Mouse (Mus musculus): ENCODE results near the gene Fabp3. TPM values are rescaled to one million over a fixed set of nuclear protein-coding genes. Genes with fewer than 3 reads are reported as not detected.

Fabp3 gene
- polyA plus RNA-seq, 1 experiment from 2014 or later: 1.5 TPM

DNA sequence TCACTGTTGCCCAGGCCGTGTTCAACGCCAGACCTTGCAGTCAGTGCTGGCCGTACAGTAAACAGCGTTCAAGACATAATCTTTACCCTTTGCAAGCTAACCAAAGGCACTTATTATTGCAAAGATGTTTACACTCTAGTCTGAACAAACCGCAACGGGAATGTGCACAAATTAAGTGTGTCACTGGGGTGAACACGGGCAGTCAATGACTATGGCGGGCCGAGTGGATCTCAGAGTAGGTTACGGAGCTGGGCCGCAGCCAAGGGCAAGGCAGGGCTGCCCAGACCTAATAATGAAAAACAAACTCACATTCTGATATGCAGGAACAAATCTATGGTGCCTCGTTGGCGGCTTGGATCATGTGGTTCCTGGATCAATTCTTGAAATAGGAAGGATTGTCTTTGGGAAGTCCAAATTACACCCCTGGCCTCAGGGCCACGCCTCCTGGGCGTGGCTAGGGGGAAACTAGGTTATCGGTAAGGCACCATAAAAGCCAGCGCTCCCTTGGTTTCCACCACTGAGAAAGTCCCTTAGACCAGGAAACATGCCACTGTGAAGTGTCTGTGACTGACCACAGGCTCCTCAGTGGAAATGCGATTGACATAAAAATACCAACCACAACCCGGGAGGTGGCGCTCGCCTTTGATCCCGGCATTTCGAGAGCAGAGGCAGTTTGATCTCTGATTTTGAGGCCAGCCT is 13.2 kb upstream of the Fabp3 start:
- Histone ChIP-seq H3K9ac (peak overlapping the region; percentile 75), H3K27ac (peak overlapping the region; percentile 97), H3K27me3 (peaks cover 10% of the 10 kb centered on the region), H3K4me2 (peak overlapping the region; percentile 73), H3K4me3 (replicated peaks) (peak overlapping the region; percentile 44), H3K36me3 (no peaks in the 10 kb centered on the region), H3K4me1 (replicated peaks) (peaks cover 64% of the 10 kb centered on the region), H3K9me3 (replicated peaks) (no peaks in the 10 kb centered on the region)
- 41% methylated on average over 23 of the region's 23 CpGs for whole genome bisulfite sequencing (ENCODE audit: insufficient replicate concordance)
- ATAC-seq (ENCODE audit: low read depth) (peak; percentile 41), DNase-seq (peak; percentile 79)

DNA sequence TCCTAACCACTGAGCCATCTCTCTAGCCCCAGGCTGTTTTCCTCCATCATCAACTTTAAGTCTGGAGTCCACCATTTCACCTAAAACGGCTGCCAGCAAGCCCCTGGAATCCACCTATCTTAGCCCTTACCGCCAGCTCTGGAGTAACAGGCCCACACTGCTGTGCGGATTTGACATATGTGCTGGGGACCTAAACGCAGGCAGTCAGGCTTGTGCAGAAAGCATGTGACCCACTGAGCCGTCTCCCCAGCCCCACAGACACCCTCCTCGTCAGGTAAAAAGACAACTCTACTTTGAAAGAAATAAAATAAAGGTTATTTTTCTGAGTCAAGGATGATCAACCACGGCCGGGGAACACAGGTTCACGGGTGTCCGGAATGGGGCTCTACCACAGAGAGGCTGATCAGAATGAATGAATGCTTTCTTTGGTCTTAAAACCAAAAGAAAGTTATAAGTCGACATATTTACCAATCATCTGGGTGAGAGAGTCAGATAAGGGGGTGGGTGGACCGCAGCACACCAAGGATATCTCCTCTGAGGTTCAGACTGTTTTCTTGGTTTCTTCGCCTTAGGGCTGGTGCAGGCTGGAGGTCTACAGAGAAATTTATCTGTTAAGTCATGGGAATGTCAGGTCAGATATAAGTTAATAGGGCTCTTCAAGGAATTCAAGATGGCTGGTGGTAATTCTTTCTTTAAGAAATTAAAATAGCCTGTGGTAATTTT is 12.0 kb upstream of the Fabp3 start:
- Histone ChIP-seq H3K9ac (peak overlapping the region; percentile 75), H3K27me3 (no peaks in the 10 kb centered on the region), H3K4me2 (peak overlapping the region; percentile 73), H3K27ac (peak overlapping the region; percentile 97), H3K4me1 (replicated peaks) (peaks cover 64% of the 10 kb centered on the region), H3K9me3 (replicated peaks) (no peaks in the 10 kb centered on the region), H3K4me3 (replicated peaks) (peak overlapping the region; percentile 44), H3K36me3 (no peaks in the 10 kb centered on the region)
- WGBS (ENCODE audit: insufficient replicate concordance): 24% methylated on average over 13 of the region's 13 CpGs
- ATAC-seq (ENCODE audit: low read depth) (peak; percentile 80), DNase-seq (peak; percentile 69)

DNA sequence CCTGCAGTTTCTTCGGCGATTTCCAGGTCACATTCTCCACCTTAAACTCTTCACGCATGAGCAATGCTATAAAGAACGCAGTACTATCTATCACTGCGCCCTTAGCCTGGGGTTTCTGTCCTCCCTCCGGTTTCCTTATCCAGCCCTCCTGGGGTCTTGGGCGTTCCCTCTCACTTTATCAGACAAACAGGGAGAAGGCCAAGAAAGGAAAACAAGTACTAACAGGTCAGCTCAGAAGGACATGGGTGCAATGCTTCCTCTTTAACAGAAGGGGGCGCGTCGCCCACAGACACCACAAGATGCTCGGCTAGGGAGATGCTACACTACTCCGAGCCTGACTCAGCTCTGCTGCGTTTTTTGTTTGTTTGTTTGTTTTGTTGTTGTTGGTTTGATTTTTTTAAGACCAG is 11.3 kb upstream of the Fabp3 start:
- Histone ChIP-seq H3K4me2 (peak overlapping the region; percentile 73), H3K9ac (peak overlapping the region; percentile 75), H3K27me3 (no peaks in the 10 kb centered on the region), H3K27ac (peak overlapping the region; percentile 97), H3K4me1 (replicated peaks) (peaks cover 70% of the 10 kb centered on the region), H3K4me3 (replicated peaks) (peak overlapping the region; percentile 44), H3K36me3 (no peaks in the 10 kb centered on the region), H3K9me3 (replicated peaks) (no peaks in the 10 kb centered on the region)
- DNase-seq: peak; percentile 84
- peak; percentile 87 for ATAC-seq (ENCODE audit: low read depth)
- 5% methylated on average over 13 of the region's 13 CpGs for WGBS (ENCODE audit: insufficient replicate concordance)

DNA sequence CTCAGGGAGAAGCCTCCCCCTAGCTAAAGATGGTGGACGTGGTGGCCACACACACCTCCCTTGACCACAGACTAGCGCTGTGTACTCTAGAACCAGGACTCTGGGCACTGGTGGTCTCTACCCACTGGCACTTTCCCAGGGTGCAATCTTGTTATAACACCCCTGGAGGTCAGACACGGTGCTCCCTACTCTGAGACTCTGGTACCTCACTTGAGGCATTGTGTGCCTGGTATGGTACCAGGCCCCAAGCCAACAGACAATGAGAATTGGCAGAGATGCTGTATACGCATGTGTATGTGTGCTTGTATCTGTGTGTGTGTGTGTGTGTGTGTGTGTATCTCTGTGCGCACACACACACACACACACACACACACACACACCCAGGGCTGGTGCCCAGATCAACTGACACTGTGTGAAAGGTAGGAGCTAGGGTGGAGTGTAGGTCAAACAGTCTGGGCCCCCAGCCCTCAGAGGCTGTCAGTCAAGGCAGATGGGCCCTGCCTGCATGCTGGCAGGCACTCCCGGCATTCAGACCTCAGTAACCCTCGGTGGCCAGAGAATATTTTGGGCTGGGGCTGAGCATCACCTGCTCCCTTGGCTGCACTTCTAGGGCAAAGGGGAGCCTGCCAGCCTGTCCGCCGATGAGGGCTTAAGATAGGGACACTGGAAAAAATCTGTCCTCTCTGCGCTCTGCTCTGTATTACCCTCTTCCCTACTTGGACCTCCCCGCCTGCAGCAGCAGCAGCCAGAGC is 9.3 kb upstream of the Fabp3 start:
- peak overlapping the region; percentile 97 for H3K27ac ChIP-seq
- ATAC-seq (ENCODE audit: low read depth) (no peak), DNase-seq (no peak)
- H3K27me3 ChIP-seq: 0 out of 2 replicates have a peak, but pooled peaks cover 6% of the 10 kb centered on the region
- H3K4me3 ChIP-seq (replicated peaks): no peak overlapping the region
- H3K9ac ChIP-seq: peak overlapping the region; percentile 8; the same call in 1 of the 2 replicates
- no peak overlapping the region for H3K4me2 ChIP-seq
- 75% methylated on average over 10 of the region's 11 CpGs for WGBS (ENCODE audit: insufficient replicate concordance)
- H3K9me3 ChIP-seq (replicated peaks): no peaks in the 10 kb centered on the region
- H3K4me1 ChIP-seq (replicated peaks): peaks cover 72% of the 10 kb centered on the region
- H3K36me3 ChIP-seq: no peaks in the 10 kb centered on the region

DNA sequence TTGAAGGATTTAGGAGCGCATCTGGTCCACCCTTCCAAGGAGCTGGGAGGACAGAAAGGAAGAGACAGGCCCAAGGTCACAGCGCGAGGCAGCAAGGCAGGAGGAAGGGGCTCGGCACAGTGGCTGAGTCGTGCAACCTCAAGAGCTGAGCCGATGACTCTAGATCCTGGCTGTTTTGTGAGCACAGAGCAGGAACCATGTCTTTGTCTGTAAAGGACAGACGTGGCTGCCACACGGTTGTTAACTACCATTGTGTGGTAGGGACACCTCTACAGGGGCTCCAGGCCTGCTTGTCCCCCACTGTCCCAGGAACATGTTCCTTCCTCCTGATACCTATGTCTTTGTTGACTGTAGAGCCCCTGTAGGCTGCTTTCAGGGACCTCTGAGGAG is 8.8 kb upstream of the Fabp3 start:
- 71% methylated on average over 8 of the region's 8 CpGs for WGBS (ENCODE audit: insufficient replicate concordance)
- peak overlapping the region; percentile 8; the same call in 1 of the 2 replicates for H3K9ac ChIP-seq
- H3K4me1 ChIP-seq (replicated peaks): peaks cover 66% of the 10 kb centered on the region
- H3K9me3 ChIP-seq (replicated peaks): no peaks in the 10 kb centered on the region
- peaks cover 11% of the 10 kb centered on the region for H3K27me3 ChIP-seq
- H3K36me3 ChIP-seq: no peaks in the 10 kb centered on the region
- H3K4me3 ChIP-seq (replicated peaks): no peak overlapping the region
- no peak for ATAC-seq (ENCODE audit: low read depth)
- DNase-seq: no peak
- no peak overlapping the region for H3K4me2 ChIP-seq
- 0 out of 2 replicates have a peak overlapping the region, but pooled peaks have one; percentile 3 for H3K27ac ChIP-seq

DNA sequence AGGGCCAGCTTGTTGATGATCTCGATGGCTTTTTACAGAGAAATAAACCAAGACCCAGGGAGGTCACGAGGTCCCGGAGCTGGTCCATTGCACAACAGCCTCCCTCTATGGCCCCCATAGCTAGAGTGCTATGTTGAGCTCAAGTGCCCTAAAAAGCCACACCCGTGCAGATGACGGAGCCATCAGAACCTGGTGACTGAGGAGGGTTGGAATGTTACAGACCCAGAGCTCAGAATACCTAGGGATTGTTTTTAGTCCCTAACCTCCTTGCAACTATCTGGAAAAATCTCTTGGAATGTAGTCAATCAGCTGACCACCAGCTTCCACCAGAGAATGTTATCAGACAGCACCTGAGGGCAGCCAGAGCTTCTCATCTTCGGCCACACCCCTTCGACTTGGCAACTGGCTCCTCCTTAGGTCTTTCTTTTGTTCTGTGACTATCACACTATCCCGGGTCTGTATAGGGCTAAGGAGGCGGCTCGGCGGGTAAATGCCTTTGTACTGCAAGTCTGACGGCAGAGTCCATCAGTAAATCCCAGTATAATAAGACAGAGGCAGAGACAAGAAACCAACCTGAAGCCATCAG is 6.0 kb upstream of the Fabp3 start:
- Histone ChIP-seq H3K27ac (no peak overlapping the region), H3K4me2 (peak overlapping the region; percentile 41), H3K4me1 (replicated peaks) (peaks cover 47% of the 10 kb centered on the region), H3K36me3 (no peaks in the 10 kb centered on the region), H3K9me3 (replicated peaks) (no peaks in the 10 kb centered on the region), H3K9ac (no peak overlapping the region), H3K4me3 (replicated peaks) (no peak overlapping the region), H3K27me3 (peaks cover 35% of the 10 kb centered on the region)
- DNase-seq: peak; percentile 46
- WGBS (ENCODE audit: insufficient replicate concordance): 31% methylated on average over 12 of the region's 12 CpGs
- ATAC-seq (ENCODE audit: low read depth): peak; percentile 66

DNA sequence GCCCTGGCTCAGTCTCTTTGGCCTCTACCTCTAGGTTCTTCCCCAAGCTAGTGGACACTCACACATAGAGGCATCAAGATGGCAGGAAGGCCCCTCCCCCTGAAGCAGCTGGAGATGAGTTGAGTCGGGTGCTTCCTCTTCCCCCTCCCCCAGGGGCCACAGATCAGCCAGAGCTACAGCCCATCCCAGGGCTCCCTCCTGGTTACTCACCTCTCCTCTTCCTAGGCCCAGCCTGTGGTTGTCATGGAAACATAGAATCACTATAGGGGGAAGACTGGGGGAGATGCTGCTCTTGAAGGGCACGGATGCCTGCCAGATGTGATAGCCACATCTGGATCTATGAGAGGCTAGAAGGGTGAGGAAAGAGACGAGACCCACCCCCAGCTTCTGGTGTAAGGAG is 3.6 kb upstream of the Fabp3 start:
- H3K4me3 ChIP-seq (replicated peaks): no peak overlapping the region
- no peak overlapping the region for H3K4me2 ChIP-seq
- H3K27me3 ChIP-seq: peaks cover 59% of the 10 kb centered on the region
- no peak for ATAC-seq (ENCODE audit: low read depth)
- 32% methylated on average over 3 of the region's 3 CpGs for WGBS (ENCODE audit: insufficient replicate concordance)
- DNase-seq: no peak
- H3K9me3 ChIP-seq (replicated peaks): no peaks in the 10 kb centered on the region
- H3K27ac ChIP-seq: no peak overlapping the region
- H3K36me3 ChIP-seq: no peaks in the 10 kb centered on the region
- H3K9ac ChIP-seq: no peak overlapping the region
- H3K4me1 ChIP-seq (replicated peaks): peaks cover 40% of the 10 kb centered on the region

DNA sequence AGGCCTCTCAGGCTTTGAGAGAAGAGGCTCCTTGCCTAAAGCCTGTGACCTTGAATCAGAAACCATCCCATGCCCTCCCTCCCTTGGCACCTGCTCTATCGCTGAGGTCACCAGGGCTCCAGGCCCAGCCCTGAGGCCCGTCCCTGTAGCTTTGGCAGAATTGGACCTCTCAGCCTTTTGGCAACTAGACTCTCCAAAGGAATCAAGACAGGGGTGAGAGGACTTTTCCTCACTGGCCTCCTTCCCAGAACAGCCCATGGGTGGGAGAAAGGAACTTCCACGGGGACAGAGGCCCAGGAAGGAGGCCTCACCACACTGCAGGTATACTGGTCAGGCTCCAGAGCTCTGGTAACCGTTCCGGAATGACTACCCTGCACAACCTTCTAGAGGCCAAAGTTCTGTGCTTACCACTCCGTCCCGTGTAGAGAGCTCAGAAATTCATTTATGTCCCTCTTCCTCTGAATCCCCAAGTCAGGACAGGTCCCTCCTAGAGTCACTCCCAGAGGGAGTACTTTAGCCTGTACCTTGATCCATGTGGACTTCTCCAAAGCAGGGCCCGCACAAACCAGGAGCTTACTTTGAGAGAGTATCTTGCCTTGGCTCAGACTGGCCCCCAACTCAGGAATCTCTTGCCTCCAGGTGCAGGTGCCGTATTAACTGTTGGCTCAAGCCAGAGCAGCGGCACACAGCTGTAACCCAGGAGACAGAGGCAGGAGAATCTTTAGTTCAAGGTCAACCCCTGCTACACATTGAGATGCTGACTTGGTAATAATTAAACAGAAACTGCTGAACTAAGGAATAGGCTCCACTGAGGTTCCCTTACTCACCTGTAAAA is 1.4 kb upstream of the Fabp3 start:
- Histone ChIP-seq H3K4me2 (peak overlapping the region; percentile 79; the same call in 1 of the 2 replicates), H3K9ac (no peak overlapping the region), H3K36me3 (no peaks in the 10 kb centered on the region), H3K4me1 (replicated peaks) (peaks cover 33% of the 10 kb centered on the region), H3K27me3 (peaks cover 82% of the 10 kb centered on the region), H3K4me3 (replicated peaks) (no peak overlapping the region), H3K9me3 (replicated peaks) (no peaks in the 10 kb centered on the region), H3K27ac (no peak overlapping the region)
- 71% methylated on average over 10 of the region's 10 CpGs for WGBS (ENCODE audit: insufficient replicate concordance)
- ATAC-seq (ENCODE audit: low read depth) (no peak), DNase-seq (no peak)

DNA sequence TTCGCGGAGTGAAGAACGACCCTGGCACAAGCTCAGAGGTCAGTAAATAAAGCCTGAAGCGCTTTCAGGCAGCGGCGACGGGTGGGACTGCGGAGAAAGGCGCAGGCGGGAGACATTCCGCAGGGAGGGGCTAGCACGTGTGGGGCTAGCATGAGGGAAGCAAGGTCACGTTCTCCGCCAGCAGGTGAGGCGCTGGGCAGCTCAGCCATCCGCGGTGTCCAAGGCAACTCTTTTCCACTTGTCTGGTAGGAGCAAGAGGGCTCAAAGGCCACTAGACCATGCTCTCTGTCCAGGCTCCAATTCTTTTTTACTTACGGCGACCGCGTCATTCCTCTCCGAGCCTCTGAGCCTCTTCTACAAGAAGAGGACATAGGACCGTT is 554 bp upstream of the Fabp3 start:
- Histone ChIP-seq H3K9ac (peak overlapping the region; percentile 49; the same call in 1 of the 2 replicates), H3K4me3 (replicated peaks) (peak overlapping the region; percentile 57)

DNA sequence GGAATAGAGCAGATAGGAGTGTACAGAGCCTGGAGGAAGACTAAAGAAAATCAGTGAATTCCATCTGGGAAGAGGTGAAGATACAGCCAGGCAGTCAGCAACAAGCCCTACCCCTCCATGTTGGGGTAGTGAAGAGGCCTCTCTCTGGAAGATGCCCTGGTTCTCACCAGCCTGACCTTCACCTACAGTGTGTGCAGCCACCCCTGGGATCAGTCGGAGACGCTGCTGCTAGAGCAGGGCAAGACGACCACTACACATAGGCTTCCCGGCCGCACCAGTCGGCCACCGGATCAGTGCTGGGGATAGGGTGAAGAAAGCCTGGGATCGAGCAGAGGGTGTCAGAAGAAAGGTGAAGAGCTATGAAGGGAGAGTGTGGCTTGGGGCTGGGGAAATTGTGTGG is 859 bp downstream of the Fabp3 start:
- H3K9ac ChIP-seq: no peak overlapping the region
- no peak for DNase-seq
- peak overlapping the region; percentile 57 for H3K4me3 ChIP-seq (replicated peaks)
- ATAC-seq (ENCODE audit: low read depth): no peak
- H3K27ac ChIP-seq: no peak overlapping the region
- H3K4me2 ChIP-seq: no peak overlapping the region
- H3K4me1 ChIP-seq (replicated peaks): peaks cover 19% of the 10 kb centered on the region
- H3K36me3 ChIP-seq: peaks cover 3% of the 10 kb centered on the region; the same call in 1 of the 2 replicates
- peaks cover 79% of the 10 kb centered on the region for H3K27me3 ChIP-seq
- 42% methylated on average over 8 of the region's 8 CpGs for WGBS (ENCODE audit: insufficient replicate concordance)
- H3K9me3 ChIP-seq (replicated peaks): no peaks in the 10 kb centered on the region

More for the DNA sequence above, 554 bp upstream of the Fabp3 start:
- no peaks in the 10 kb centered on the region for H3K9me3 ChIP-seq (replicated peaks)
- H3K27ac ChIP-seq: no peak overlapping the region
- no peaks in the 10 kb centered on the region for H3K36me3 ChIP-seq
- H3K27me3 ChIP-seq: peaks cover 87% of the 10 kb centered on the region
- ATAC-seq (ENCODE audit: low read depth) (no peak), DNase-seq (no peak)
- peak overlapping the region; percentile 79 for H3K4me2 ChIP-seq
- WGBS (ENCODE audit: insufficient replicate concordance): under 1% methylated on average over 23 of the region's 23 CpGs
- peaks cover 24% of the 10 kb centered on the region for H3K4me1 ChIP-seq (replicated peaks)

Measured in liver, embryonic 13.5 days (tissue).